ENCODE assay signal across 19 mouse cellular contexts in genomic region chr13:110752746-110753145, GRCm38 (mm10).
"Had no signal": no experiment of that assay in that cellular context is flagged by ENCODE, and none has a peak within 500 bp of the region (broad histone marks: within the 10 kb centered on the region; RNA-seq: fewer than 3 reads in every experiment).

No protein-coding gene starts in this region.

- H3K36me3 ChIP-seq: midbrain, embryonic 10.5 days; midbrain, embryonic 12.5 days; neural tube, embryonic 13.5 days; neural tube, embryonic 15.5 days had no signal

- DNase-seq: lung, adult 18-20 months; lung, embryonic 14.5 days; lung, postnatal 10 days; lung, postnatal 4 days; midbrain, embryonic 14.5 days; retina, postnatal 1 day; right cerebral cortex, adult 18-20 months; right cerebral cortex, postnatal 25 days; right cerebral cortex, postnatal 4 days; spleen, adult 18-20 months; thymus, adult 18-20 months; thymus, postnatal 14 days; thymus, postnatal 36 days had no signal

- H3K9me3 ChIP-seq: midbrain, embryonic 12.5 days; neural tube, embryonic 13.5 days; neural tube, embryonic 15.5 days had no signal

- H3K4me3 ChIP-seq: midbrain, embryonic 10.5 days; midbrain, embryonic 12.5 days; myocyte; neural tube, embryonic 13.5 days; neural tube, embryonic 15.5 days had no signal

- H3K27ac ChIP-seq: midbrain, embryonic 10.5 days; midbrain, embryonic 12.5 days; neural tube, embryonic 13.5 days; neural tube, embryonic 15.5 days had no signal

- H3K27me3 ChIP-seq: midbrain, embryonic 12.5 days; neural tube, embryonic 13.5 days; neural tube, embryonic 15.5 days had no signal

- H3K4me2 ChIP-seq: lung, embryonic 14.5 days; midbrain, embryonic 12.5 days; neural tube, embryonic 13.5 days; neural tube, embryonic 15.5 days had no signal

- ATAC-seq: midbrain, embryonic 16.5 days had no signal

- H3K9ac ChIP-seq: lung, embryonic 14.5 days; midbrain, embryonic 12.5 days; neural tube, embryonic 13.5 days; neural tube, embryonic 15.5 days had no signal

- H3K4me1 ChIP-seq: midbrain, embryonic 12.5 days; neural tube, embryonic 13.5 days; neural tube, embryonic 15.5 days had no signal
